Mouse (Mus musculus) retina, postnatal 7 days (tissue): Measurements from ENCODE around the gene Tdrkh.
A peak's percentile ranks its signal among the peaks of the same experiment; 100 is the strongest.

Source experiments
- DNase-seq: peaks from one replicate; pipeline ENCODE4 v3.0.0-alpha.2; 2012; ENCODE audit warnings: low read depth, low spot score

Tdrkh gene

GRCm38 (mm10) chr3:94389420-94389819 is 23.7 kb upstream of the Tdrkh start:
- DNase-seq = no peak

DNA sequence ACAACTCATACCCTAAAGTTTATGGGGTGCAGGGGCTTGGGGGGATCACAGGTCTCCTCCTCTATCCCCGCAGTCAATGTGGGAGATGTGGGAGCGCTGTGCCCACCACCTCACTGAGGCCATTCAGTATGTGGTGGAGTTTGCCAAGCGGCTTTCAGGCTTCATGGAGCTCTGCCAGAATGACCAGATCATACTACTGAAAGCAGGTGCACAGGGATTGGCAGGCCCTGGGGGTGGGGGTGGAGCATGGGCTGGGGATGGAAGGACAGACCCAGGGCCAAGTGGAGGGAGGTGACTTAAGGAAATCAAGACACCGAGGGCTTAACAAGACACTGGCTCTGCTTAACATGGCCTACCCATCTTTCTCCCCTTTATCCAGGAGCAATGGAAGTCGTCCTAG is 22.1 kb upstream of the Tdrkh start:
- no peak for DNase-seq

DNA sequence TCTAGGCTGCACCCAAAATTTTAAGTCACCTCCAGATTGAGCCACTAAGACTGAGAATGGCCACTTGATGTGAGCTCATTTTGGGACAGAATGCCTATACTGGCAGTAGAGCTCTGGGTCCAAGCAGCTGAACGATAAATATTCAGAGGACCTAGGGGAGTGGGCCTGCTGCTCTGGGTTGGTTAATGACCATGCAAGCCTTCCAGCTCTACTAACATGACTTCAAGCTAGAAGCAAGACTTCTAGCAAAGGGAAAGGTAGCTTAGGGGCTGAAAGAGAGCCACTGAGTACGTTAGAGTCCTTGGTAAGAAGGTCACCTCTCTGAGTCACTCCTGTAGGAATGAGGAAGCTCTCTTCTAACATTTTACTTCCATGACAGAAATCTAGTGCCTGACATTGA is 20.9 kb upstream of the Tdrkh start:
- no peak for DNase-seq

GRCm38 (mm10) chr3:94393049-94393448 is 20.0 kb upstream of the Tdrkh start:
- no peak for DNase-seq

GRCm38 (mm10) chr3:94396336-94396735 is 16.7 kb upstream of the Tdrkh start:
- no peak for DNase-seq

- DNase-seq = no peak
Measured at GRCm38 (mm10) chr3:94396851-94397250, 16.2 kb upstream of the Tdrkh start.

DNA sequence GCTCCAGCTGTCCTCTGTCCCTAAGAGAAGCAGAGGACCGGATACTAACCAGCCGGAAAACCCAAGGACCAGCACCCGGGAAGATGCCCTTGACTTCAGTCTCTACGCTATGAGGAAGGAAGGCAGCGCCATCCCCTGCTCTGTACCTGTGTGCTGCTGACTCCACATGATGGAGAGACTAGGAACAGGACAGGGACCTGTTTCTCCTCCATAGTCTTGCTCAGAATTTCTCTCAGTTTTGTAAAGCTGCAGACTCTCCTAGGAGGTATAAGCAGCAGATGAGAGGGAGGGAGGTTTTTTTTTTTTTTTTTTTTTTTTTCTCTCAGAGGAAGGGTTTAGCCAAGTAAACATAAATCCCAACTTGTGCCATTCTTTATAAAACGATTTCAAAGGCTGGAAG is 14.9 kb upstream of the Tdrkh start, which contains the start of gene Lingo4:
Gene Lingo4 (plus strand): TSS at position 301 of the 400 bp plus-strand sequence.
- no peak for DNase-seq

DNA sequence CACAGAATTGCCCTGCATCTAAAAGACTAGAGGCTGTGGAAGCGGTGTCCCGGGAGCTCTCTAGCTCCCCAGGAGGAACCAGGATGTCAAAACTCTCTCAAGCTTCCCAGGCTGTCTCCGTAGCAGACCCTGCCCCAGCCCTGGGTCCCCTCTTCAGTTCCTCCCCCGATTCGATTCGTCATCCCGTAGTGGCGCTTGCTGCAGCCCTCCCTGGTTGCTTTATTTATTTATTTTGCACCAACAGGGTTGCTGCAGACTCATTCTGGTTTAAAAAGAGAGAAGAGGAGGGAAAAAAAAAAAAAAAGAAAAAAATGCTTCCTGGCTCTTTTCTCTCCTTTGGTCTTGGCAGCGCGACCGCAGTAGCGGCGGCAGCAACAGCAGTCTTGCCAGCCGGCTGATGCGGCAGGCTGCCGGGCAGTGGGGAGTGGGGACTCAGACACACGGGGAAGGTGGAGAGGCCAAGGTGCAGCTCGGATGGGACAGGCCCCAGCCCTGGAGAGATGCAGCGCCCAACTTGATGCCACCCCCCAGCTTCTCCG is 14.1 kb upstream of the Tdrkh start:
- DNase-seq = no peak

DNA sequence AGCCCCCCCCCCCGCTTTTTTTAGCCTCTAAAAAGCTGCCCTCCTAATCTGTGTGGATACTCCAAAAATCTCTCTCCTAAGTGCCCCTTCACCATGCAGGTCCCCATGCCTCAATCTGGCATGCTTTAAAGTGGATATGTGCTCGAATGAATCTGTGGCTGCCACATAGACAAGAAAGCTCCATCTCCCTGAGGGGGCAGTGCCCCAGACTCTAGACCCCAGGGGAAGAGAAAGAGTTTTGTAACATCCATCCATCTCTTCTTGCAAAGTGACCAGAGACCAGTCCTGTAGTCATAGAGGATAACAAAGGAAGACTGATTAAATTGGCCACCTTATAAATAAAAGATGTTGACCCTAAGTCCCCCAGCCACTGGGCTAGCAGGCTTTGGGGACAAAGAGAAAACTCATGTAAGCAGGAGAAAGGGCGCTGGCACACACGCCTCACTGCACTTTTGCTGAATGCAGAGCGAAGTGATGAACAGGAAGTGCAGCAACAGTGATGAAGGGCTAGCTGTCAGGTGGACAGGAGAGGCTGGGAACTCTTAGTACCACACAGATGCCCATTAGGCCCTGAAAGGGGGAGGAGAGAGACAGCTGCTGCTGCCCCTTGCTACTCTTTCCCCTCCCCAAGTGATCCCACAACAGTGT is 13.3 kb upstream of the Tdrkh start:
- DNase-seq = no peak

DNA sequence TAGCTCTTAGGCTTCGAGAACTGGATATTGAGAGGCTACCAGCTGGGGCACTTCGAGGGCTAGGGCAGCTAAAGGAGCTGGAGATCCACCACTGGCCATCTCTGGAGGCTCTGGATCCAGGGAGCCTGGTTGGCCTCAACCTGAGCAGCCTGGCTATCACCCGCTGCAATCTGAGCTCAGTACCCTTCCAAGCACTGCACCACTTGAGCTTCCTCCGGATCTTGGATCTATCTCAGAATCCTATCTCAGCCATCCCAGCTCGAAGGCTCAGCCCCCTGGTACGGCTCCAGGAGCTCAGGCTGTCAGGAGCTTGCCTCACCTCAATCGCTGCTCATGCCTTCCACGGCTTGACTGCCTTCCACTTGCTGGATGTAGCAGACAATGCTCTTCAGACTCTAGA is 10.6 kb upstream of the Tdrkh start:
- DNase-seq = no peak

DNA sequence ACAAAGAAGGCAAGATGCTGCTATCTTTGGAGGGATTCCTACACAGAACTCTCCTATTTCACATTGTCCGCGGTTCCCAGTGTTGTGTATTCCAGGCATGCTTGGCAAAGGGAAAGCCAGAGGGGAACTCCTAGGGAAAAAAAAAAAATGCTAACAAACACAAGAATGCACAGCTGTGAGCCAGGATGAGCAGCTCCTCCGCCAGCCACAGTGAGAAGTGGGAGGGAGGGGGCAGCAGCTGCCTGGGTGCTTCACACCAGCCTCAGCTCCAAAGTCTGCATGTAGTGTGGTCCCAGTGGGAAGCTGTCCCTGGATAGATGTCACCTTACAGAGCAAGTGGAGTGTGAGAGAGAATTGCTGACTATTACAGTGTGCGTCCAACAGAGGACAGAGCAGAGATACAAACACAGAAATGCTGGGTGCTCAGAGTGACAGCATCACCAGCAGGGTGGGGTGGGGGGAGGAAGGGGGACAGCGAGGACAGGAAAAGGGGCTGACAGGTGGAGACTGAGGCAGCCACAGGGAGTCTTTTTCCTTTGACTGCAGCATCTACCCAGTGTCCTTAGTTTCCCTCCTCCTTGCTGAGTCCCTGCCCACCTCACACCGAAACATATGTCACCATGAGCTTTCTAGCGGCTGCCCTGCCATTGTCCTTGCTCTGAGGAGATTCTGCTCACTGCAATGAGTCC is 8.6 kb upstream of the Tdrkh start:
- no peak for DNase-seq

- DNase-seq = no peak
Measured at GRCm38 (mm10) chr3:94405561-94405960, 7.5 kb upstream of the Tdrkh start.

- DNase-seq = no peak
Measured at GRCm38 (mm10) chr3:94412530-94412929, 543 bp upstream of the Tdrkh start.

GRCm38 (mm10) chr3:94430980-94431379 is 17.9 kb downstream of the Tdrkh start:
- DNase-seq = no peak

DNA sequence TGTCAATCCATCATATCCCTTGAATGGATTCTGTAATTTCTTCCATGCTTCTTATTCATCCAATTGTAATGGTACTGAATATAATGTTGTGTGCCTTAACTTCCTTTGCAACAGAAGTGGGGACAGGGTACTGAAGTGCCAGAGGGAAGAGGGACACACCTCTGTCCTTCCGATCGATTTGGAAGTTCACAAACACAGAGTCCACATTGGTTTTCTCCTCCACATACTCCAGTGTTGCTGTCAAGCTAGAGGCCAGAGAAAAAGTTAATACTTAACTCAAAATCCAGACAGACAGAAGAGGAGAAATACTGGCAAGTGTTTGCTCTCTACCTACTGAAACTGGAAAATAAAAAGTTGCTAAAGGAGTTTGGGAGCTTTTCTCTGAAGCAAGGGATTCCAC is 21.2 kb downstream of the Tdrkh start:
- DNase-seq = no peak

- no peak for DNase-seq
Measured at GRCm38 (mm10) chr3:94436420-94436819, 23.3 kb downstream of the Tdrkh start.

- DNase-seq = no peak
Measured at GRCm38 (mm10) chr3:94441182-94441581, 28.1 kb downstream of the Tdrkh start.

GRCm38 (mm10) chr3:94442951-94443596 is 30.0 kb downstream of the Tdrkh start, which contains the start of gene Mrpl9:
TSS of gene Mrpl9 (plus strand) at chr3:94443318.
- peak; percentile 91 for DNase-seq

DNA sequence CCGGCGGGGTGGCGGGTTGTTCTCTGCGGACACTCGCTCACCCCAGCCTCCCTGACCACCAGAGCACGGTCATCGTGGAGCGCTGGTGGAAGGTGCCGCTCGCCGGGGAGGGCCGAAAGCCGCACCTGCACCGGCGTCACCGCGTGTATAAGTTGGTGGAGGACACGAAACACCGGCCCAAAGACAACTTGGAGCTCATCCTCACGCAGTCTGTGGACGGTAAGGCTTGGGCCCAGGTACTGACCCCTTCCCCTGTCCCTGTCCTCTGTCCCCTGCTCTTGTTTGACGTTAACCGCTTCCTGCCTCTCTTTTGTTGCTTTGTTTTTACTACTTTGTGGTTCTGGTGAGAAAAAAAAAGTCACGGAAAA is 30.5 kb downstream of the Tdrkh start, which contains the start of gene Oaz3:
Gene Oaz3 (minus strand): TSS at position 319 of the 368 bp plus-strand sequence.
- DNase-seq = no peak

DNA sequence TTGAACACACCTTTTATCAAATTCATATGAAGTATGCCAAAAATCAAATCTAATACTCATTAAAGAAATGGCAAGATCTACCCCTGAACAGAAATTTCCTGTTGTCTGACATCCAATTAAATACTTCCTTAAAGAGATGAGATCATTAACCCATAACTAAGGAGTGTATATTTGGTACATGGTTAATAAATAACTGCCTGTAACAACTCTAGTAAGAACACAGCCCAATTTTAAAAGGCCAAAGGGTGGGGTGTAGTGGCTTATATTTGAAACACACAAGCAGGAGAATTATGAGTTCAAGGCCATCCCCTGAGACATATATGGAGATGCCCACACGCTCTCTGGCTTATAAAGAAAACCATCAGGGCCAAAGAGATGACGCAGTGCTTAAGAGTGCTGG is 36.3 kb downstream of the Tdrkh start:
- DNase-seq = no peak

GRCm38 (mm10) chr3:94456529-94457000 is 43.5 kb downstream of the Tdrkh start:
- peak; percentile 94 for DNase-seq

- DNase-seq = no peak
Measured at GRCm38 (mm10) chr3:94457055-94457454, 44.0 kb downstream of the Tdrkh start.
